Mouse (Mus musculus) left cerebral cortex, postnatal 36 days (tissue): ENCODE measurements around the gene Il6st. TPM values are rescaled to one million over a fixed set of nuclear protein-coding genes. Genes with fewer than 3 reads are reported as not detected.

Experiments used
- DNase-seq, 2 experiments: peaks; one replicate each; pipeline ENCODE4 v3.0.0; 2021 to 2022; ENCODE audit warnings: low spot score in 2 of 2, mixed read lengths in 1 of 2
- intact Hi-C: fragments of 180-260 bp; cut with DNase I; formaldehyde crosslinking; loops from one replicate; pipeline ENCODE4 v1.15.1; 2025
- total RNA-seq, 2 experiments: library from RNA; stranded (reverse); gene quantifications; 2 replicates each; pipeline ENCODE4 v1.2.3; 2021

Il6st gene
- total RNA-seq, 2 experiments from 2014 or later: 76.3 to 79.5 TPM

DNA sequence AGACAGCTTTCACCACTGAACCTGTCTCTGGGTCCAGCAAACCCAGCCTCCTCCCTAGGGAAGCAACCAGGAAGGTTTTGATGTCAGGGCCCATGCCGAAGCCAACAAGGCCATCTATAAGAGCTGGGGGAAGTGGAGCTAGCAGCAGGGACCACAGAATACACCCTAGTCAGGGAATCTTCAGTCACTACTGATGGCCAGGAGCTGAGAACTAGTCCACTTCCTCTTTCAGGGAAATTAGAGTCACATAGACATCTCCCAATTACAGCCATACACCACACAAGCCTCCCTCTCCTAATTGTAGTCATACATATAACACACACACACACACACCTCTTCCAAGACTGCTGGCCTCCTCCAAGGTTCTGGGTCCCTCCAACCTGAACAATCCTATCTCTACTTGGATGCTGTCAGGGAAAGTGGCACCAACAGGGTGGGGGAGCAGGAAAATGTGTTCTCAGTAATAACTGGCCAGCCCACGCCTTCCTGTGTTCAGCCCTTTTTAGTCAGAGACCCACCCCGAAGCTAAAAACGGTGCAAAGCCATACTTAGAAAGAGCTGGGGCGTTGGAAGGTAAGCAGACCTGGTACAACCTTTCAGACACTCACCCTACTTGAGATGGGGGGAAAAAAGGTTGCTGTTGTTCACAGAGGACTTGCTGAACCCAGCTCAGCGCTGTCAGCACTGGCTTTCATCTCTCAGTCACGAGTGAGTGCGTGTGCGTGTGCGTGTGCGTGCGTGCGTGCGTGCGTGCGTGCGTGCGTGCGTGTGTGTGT, 46.8 kb downstream of the Il6st start:
- no peak for DNase-seq
- intact Hi-C loops: loop anchor here (2.0 kb wide), 1 partner anchor 238 kb away; no protein-coding TSS in a partner anchor

DNA sequence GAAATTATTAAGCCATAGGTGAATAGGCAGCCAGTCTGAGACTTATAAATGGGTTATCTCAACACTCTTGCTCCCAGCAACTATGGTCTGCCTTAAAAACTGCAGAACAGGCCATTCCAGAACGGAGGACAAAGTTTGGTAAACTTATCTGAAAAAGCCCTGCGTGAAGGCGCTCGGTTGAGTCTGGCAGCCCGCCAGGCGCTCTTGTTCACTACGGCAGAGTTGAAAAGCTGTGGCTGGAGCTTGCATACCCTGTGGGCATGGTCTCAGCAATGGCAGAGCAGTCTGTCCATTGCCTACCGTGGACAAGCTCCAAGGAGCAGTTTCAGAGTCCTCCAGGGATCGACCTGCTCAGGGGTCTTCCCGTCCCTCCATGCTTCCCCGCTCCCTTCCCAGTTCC, 47.4 kb downstream of the Il6st start:
- intact Hi-C loops: loop anchor here (2.0 kb wide), 1 partner anchor 238 kb away; no protein-coding TSS in a partner anchor
- DNase-seq: no peak

DNA sequence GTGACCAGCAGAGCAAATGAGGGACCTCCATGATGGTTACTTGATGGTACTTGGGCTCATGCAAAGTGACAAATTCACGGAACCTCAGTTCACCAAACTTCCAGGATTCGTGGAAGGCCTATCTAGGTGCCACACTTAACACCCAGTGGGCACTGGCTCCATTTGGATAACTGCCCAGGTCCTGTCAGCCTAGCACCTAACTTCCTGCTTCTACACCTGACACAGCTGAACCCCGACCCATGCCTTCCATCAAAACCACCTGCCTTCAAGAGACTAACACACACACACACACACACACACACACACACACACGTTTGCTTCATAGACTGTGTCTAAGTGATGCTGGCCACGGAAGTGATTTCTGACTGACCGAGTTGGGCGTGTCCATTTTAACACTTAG, 47.9 kb downstream of the Il6st start:
- no peak for DNase-seq
- intact Hi-C loops: loop anchor here (2.0 kb wide), 1 partner anchor 239 kb away; no protein-coding TSS in a partner anchor

DNA sequence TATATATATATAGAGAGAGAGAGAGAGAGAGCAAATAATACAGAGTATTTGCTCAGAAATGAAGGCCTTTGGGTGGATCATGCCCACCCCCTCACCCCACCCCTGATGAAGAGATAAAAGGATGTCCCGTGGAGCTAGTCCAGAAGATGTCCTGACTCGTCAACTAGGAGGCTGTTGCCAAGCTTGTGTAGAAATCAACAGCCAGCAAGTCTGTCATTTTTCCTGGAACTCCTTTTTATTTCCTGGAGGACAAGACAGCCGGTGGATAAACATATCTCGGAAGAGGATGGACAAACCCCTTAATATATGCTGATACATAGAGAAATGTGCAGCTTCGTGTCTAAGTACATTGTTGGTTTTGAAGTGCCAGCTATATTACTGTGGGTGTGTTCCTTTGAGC, 49.0 kb downstream of the Il6st start:
- intact Hi-C loops: no loop called here
- no peak for DNase-seq

DNA sequence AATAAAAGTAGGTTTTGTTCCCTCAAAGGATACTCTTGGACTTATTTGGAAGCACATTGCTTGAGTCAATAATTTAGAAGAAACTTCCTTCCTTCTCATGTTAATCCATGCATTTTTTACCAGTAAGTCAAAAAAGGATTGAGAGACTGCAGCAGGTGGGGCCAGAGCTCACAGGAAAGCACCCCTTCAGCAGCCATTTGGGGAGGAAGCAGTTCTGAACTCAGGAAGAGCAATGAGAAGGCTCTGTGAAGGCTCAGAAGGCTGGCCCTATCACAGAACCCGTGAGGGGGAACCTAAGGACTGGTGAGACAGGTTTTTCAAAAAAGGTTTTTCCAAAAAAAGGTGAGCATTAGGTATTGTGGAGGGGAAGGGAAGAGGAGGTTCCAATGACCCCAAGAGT, 50.7 kb downstream of the Il6st start:
- intact Hi-C loops: no loop called here
- no peak for DNase-seq

DNA sequence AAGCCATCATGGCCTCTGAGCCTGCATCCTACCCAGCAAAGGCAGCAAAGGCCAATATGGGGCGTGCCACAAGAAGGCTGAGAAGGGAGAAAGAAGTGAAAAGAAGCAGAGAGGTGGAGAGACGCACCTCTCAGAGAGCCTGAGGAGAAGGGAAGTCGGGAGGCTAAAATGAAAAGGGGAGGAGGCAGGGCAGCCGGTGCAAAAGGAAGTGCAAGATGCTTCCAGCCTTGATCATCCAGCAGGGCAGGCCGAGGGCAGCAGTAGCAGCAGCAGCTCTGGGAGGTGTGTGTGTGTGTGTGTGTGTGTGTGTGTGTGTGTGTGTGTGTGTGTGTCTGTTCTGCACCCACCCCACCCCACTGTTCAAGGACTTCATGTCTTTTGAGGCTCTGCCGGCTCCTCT, 58.4 kb downstream of the Il6st start:
- no peak for DNase-seq
- intact Hi-C loops: no loop called here

DNA sequence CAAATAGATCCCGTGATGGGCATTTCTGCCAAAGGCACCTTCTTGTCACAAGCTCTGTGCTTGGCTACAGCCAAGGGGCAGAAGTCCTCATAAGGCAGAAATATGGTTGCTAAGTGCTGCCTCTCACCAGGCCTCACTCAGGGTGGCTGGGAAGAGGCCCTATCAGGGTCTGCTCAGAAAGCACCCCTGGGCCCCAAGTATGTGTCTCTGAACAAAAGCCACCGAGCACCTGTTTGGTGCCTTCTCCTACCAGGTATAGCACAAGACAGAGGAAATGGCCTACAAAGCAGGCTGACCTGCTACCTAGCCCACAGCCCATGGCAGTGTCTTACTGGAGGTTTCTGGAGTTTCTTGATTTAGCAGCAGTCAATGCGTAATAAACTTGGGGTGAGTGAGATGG, 59.0 kb downstream of the Il6st start:
- no peak for DNase-seq
- intact Hi-C loops: no loop called here

DNA sequence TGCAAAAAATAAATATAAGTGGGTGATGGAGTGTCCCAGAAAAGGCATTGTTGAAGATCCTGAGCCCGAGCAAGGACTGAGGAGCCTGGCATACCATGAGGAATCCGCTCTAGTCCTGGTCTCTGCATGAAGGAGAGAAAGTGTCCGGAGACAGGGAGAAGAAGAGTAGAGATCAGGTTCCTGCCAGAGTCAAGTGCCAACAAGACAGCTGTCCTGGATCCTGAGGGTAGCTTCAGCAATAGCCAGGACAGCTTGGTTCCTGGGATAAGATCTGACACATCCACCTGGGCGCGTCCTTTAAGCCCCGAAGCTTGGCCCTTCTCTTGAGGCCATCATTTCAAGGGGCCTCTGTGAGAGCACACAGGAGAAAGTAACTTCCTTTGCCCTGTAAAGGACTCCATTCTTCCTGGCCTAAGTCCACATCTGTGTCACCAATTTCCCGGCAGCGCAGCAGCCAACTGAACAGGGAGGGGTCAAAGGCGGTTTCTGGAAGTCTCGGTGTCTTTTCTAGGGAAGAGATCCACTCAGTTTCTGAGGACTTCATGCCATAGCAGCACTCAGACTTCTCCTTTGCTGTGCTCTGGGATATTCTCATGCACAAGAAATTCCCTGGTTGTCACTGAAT, 59.6 kb downstream of the Il6st start:
- intact Hi-C loops: no loop called here
- no peak for DNase-seq

DNA sequence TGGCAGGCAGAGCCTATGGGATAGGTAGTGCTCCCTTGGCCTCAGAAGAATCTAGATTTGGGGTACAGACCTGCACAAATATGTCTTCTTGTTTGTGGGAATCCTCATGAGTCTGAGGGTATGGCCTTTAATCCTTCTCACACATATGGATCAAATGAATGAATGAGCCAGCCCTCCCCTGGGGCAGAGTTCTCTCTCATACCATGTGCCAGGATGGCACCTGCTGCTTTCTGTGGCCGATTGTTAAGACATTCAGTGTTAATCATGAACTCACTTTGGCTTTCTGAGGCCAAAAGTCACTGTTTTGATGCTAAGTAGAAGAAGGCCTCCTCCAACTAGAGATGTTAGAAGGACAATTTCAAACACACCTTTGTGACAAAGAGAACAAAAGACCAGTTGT, 63.3 kb downstream of the Il6st start:
- no peak for DNase-seq
- intact Hi-C loops: no loop called here

DNA sequence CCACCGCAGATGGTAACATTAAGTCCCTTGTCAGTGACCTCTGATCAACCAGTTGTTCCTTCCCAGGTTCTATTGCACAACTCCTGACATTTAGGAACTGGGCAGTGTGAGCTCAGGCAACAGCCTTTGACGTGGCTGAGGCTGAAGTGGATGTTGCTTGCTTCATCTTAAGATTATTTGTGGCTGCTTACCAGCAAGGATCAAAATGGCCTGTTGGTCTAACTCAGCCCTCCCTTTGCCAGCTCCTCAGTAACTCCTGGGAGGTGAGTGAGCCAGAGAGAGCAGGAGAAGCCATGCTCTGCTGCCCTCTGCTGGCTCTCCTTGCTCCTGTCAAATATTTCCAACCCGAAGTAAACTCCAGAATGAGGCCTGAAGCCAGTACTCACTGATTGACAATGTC, 66.0 kb downstream of the Il6st start:
- DNase-seq: peak; percentile 36 to 59
- intact Hi-C loops: no loop called here

DNA sequence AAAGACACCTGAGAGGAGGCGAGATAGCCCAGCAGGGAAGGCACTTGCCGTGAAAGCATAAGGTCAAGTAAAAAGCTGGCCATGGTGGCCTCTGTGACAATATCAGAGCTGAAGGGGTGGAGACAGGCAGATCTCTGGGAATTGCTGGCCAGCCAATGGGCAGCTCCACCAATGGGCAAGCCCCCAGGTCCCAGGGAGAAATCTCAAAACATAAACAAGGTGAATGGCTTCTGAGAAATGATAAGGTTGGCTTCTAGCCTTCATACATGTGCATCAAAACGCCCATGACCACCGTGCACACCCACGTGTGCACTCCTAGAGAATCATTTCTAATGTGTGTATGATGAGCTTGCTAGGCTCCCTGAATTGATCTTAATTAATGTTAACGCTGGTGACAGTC, 68.4 kb downstream of the Il6st start:
- DNase-seq: no peak
- intact Hi-C loops: no loop called here

DNA sequence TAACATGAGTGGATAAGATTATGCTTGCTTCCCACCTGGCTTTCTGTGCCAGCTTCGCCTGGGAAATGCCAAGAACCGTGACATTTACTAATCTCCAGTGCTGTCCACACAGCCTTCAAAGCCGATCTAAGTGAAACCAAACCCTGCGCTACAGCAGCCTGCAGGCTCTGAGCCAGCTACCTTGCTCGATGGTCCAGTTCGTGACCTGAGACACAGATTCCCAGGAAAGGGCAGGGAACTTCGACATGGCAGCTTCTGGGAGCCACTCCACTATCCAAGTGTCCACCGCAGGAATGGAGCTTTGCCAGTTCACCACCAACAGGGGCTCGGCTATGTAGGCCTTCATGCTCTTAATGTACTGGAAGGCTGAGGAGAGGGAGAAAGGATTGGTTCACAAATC, 69.7 kb downstream of the Il6st start:
- intact Hi-C loops: no loop called here
- no peak for DNase-seq

DNA sequence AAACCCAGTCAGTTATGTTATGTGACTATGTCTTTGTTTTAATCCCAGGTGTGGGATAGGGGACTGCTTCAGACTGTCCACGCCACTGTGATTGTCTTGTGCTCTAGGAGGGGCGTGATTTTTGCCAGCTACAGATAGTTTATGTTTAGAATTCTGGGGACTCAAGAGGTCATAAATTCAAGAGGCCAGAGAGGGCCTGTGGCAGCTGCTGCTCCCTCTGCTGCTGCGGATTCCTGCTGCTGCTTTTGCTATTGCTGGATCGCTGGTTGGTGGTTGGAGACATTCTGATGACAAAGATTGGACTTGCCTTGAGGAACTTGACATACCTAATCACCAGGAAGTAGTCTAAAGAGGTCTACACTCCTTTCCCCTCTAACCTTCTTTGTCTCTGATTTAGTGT, 72.7 kb downstream of the Il6st start:
- intact Hi-C loops: no loop called here

DNA sequence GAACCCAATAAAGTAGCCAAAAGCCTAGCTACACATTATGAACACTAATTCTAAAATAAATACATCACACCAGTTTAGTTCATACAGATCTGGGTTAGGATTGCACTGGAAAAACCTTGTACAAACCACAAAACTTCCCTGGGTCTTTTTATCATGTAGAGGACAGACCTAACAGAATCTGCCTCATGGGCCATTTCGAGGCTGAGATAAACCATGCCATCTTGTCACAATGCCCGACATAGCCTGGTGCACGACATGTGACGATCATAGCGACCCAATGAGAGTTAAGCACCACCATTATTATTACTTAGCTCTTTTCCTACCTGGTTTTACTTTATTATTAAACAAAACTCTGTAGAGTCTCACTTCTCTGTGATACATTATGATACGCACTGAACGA, 73.2 kb downstream of the Il6st start:
- intact Hi-C loops: no loop called here
- no peak for DNase-seq

More for the DNA sequence above, 72.7 kb downstream of the Il6st start:
- DNase-seq: no peak

DNA sequence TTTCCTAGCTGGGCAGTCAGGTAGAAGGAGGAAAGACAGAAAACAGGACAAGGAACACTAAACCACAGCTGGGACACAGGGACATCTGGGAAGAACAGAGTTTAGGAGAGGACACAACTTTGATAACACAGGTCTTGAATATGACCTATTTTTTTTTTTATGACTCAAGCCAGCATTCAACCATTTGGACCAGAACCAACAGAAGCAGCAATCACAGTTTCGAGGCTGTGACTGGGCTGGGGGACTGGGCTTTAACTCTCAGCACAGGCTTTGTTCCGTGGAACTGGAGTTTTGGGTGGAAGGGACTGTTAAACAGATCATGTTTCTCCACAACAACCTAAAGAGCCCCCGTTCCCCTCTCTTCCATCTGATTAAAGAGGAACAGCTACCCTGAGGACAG, 76.7 kb downstream of the Il6st start:
- no peak for DNase-seq
- intact Hi-C loops: no loop called here

DNA sequence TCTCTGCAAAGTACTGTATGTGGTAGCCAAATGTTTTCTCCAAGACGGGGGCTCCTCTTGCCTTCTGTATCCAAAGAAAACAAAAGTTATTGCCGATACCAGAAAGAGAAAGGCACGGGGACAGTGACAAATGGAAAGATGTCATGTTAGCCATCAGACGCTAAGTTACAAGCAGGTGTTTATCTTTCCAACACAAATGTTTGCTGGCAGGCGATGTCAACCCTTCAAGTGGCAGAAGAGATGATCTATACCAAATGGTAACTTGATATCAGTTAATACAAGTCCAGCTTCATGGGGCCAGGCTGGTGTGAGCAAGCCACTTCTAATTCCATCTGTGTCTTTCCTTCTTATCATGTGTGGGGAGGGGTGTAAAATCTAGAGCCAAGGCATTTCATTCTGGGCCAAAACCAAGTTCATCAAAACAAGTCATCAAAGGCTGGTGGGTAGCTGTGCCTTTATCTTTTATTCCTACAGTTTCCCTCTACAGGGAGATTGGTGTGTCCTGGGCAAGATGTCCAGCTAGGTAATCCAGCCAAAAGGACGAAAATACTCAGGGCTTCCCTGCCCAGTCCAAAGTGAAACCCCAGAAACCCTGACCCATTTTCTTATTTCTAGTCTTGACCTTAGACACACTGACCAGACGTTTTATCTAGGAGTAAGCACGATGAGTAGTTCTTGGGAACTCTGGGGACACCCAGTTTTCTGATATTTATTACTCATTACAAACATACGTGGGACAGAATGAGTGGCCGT, 77.5 kb downstream of the Il6st start:
- intact Hi-C loops: no loop called here
- no peak for DNase-seq

DNA sequence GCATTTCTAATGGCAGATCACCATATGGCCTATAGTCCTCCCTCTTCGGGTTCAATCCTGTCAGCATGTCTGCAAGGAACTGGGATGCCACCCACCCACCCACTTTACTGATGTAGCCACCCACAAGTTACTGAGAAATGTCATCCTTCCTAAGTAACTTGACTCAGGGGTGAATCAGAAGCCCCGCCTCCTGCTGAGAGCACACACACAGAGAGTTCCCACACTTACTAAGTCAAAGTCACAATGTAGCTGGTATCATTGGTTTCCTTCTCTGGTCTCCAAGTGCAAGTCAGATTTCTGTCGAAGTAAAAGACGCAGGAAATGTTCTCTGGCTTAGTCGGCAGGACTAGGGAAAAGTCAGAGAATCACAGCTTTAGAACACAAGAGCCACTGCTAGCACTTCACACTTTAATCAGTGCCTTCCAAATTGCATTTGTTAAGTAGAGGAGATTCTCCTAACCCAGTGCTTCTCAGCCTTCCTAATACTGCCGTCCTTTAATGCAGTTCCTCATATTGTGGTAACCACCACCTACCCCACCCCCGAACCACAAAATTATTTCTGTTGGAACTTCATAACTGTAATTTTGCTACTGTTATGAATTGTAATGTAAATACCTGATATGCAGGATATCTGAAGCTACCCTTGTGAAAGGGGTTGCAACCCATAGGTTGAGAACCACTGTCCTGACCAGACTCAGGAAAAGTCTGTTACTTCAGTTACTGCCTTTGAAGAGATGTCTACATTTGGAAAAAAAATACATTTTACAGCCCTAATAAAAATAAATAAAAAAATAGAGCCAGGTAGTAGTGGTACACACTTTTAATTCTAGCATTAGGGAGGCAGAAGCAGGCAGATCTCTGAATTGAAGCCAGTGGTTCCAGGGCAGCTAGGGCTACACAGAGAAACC, 88.0 kb downstream of the Il6st start:
- DNase-seq: no peak
- intact Hi-C loops: no loop called here

DNA sequence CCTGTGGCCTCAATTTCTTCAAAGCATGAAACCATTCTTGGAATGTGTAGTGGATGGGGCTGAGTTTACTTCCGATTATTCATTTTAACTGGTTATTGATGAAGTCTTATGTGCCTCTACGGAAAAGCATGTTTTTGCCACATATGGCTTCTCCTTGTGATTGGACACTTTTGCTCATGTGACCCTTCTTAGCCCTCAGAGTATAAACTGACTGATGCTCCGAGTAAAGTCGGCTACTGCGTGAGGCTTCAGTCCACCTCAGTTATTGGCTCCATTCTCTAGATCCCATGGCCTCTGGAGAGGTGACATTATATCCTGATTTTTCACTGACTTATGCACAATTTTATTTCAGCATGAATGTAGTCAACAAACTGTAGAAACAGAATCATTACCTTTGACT, 89.4 kb downstream of the Il6st start:
- intact Hi-C loops: no loop called here
- DNase-seq: no peak

DNA sequence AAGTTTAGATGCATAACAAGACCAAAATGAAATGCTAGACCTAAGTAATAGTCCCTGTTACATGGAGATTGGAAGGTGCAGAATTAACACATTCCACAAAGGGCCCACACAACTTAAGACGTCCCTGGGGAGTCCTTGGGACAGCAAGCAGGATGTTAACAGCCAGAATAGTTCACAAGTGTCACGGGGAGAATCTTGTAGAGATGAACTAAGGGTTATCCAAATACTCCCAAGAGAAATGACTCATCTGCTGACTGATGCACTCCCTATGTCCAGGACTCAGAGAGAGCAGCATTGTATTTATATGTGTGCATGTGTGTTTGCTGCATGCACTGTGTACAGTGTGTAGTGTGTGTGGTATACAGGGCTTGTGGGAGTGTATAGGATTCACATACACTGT, 92.6 kb downstream of the Il6st start:
- intact Hi-C loops: no loop called here
- no peak for DNase-seq
